Mouse (Mus musculus): ENCODE data around the gene Slc25a47. TPM values are rescaled to one million over a fixed set of nuclear protein-coding genes. Genes with fewer than 3 reads are reported as not detected.

Gene Slc25a47
- total and polyA plus RNA-seq, 3 experiments: 3.0 to 5.3 (median 3.1) TPM

DNA sequence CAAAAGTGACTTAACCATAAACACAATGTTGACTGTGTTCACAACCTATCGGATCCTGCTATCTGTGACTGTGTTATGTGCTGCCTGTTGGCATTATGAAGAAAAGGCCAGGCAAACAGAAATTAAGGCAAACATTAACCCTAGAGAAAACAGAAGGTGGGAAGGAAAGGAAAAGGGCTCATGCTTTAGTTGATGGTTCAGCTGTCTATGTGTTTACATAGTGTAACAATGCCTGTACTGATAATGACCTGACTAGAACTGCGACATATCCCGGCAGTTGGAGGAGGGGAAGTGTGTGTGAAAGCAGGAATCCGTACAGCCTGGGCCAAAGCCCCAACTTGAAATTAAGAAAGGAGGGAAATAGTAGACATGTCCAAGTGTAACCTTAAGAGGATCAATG lies 51.2 kb downstream of the Slc25a47 start:
- H3K4me2 ChIP-seq (ENCODE audit: insufficient read depth, low read depth, poor library complexity, severe bottlenecking): no peak overlapping the region
- no peak overlapping the region for H3K9ac ChIP-seq (ENCODE audit: insufficient read depth, low read depth)
- peaks cover 84 to 99% of the 10 kb centered on the region in 2 experiments for H3K36me3 ChIP-seq (replicated peaks in 1 of 2; ENCODE audit: control insufficient read depth in 1 of 2, insufficient read depth in 1 of 2, low read length in 1 of 2)
- dilution Hi-C loops (cut with MboI; ENCODE audit: extremely low pct_ligation_motif_present, extremely low pct_unique_long_range_greater_than_20kb, low sequenced_read_pairs) (no loop called here), in situ Hi-C loops (cut with MboI; ENCODE audit: low pct_ligation_motif_present, low pct_unique_long_range_greater_than_20kb, low sequenced_read_pairs) (no loop called here)
- H3K4me1 ChIP-seq (ENCODE audit: control insufficient read depth in 1 of 2, insufficient read depth in 2 of 2): peaks cover 0 to 2% of the 10 kb centered on the region in 2 experiments; a peak in 2 of 4 replicates
- TF ChIP-seq CHD2 (IDR thresholded peaks at IDR 0.05; ENCODE audit: low read length) (no peak), SMC3 (IDR thresholded peaks at IDR 0.05; ENCODE audit: low read depth, low read length) (no peak), E2F4 (IDR thresholded peaks at IDR 0.05; ENCODE audit: insufficient replicate concordance, low read depth, low read length) (no peak), RCOR1 (conservative IDR thresholded peaks at IDR 0.05; ENCODE audit: low read depth, low read length) (no peak), CHD1 (IDR thresholded peaks at IDR 0.05; ENCODE audit: low read depth, low read length) (no peak), POLR2AphosphoS2 (IDR thresholded peaks at IDR 0.05; ENCODE audit: low read depth, low read length) (no peak), JUN (IDR thresholded peaks at IDR 0.05; ENCODE audit: insufficient read depth, low read depth, low read length) (no peak)
- no peak overlapping the region for H3K27ac ChIP-seq (ENCODE audit: insufficient read depth, low read depth)
- no peaks in the 10 kb centered on the region for H3K27me3 ChIP-seq (replicated peaks)
- no peak overlapping the region for H3K4me3 ChIP-seq (replicated peaks in 1 of 3; ENCODE audit: low read depth in 2 of 3, low read length in 2 of 3, poor library complexity in 1 of 3)
- H3K79me2 ChIP-seq (replicated peaks; ENCODE audit: control insufficient read depth, extremely low read depth, insufficient read depth, poor library complexity, severe bottlenecking): peaks cover 21% of the 10 kb centered on the region
- no peaks in the 10 kb centered on the region for H3K9me3 ChIP-seq (replicated peaks; ENCODE audit: low read length)
- no peak for DNase-seq (ENCODE audit: extremely low read depth)

DNA sequence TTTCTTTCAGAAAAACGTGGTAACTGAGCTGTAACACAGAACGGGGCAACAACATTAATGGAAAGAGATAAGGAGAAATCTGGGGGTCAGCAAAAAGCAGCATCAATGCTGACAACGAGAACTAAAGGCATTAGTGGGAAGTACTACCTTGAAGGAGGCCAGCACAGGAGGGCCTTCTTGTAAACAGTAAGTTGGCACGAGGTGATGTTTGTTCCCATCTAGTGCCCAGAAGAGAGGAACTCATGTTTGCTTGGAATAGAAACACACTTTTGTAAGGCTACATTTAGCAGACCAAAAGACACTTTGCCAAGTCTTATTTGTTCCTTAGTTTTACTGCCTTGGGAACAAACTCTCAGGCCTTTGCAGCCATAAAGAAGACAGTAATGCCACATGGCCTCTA lies 52.8 kb downstream of the Slc25a47 start:
- TF ChIP-seq RCOR1 (conservative IDR thresholded peaks at IDR 0.05; ENCODE audit: low read depth, low read length) (no peak), MEF2A (IDR thresholded peaks at IDR 0.05; ENCODE audit: borderline replicate concordance, low read depth, low read length) (no peak), ZKSCAN1 (IDR thresholded peaks at IDR 0.05; ENCODE audit: borderline replicate concordance, low read depth, low read length) (no peak), TBP (conservative IDR thresholded peaks at IDR 0.05; ENCODE audit: low read depth, low read length) (no peak), KAT2A (IDR thresholded peaks at IDR 0.05; ENCODE audit: insufficient replicate concordance, low read length) (no peak), JUND (conservative IDR thresholded peaks at IDR 0.05; ENCODE audit: low read depth, low read length) (no peak), MYC (IDR thresholded peaks at IDR 0.05; ENCODE audit: low read depth, low read length) (no peak), MXI1 (IDR thresholded peaks at IDR 0.05; ENCODE audit: low read depth, low read length) (no peak), IRF4 (IDR thresholded peaks at IDR 0.05; ENCODE audit: low read depth, low read length) (no peak), ZNF384 (IDR thresholded peaks at IDR 0.05; ENCODE audit: low read depth, low read length) (no peak), ZMIZ1 (IDR thresholded peaks at IDR 0.05; ENCODE audit: low read depth, low read length) (no peak), MAFK (IDR thresholded peaks at IDR 0.05; ENCODE audit: insufficient replicate concordance, low read length) (no peak), ZC3H11A (IDR thresholded peaks at IDR 0.05; ENCODE audit: low read depth, low read length) (no peak), TCF12 (IDR thresholded peaks at IDR 0.05; ENCODE audit: low read depth, low read length) (no peak), POLR2A (IDR thresholded peaks at IDR 0.05; ENCODE audit: low read depth, low read length) (no peak), PAX5 (IDR thresholded peaks at IDR 0.05; ENCODE audit: low read length) (no peak), SIN3A (IDR thresholded peaks at IDR 0.05; ENCODE audit: low read length) (no peak)
- dilution Hi-C loops (cut with MboI; ENCODE audit: extremely low pct_ligation_motif_present, extremely low pct_unique_long_range_greater_than_20kb, low sequenced_read_pairs) (no loop called here), in situ Hi-C loops (cut with MboI; ENCODE audit: low pct_ligation_motif_present, low pct_unique_long_range_greater_than_20kb, low sequenced_read_pairs) (no loop called here)
- Histone ChIP-seq H3K27ac (ENCODE audit: insufficient read depth, low read depth) (no peak overlapping the region), H3K4me3 (replicated peaks in 1 of 3; ENCODE audit: low read depth in 2 of 3, low read length in 2 of 3, poor library complexity in 1 of 3) (no peak overlapping the region), H3K36me3 (replicated peaks in 1 of 2; ENCODE audit: control insufficient read depth in 1 of 2, insufficient read depth in 1 of 2, low read length in 1 of 2) (peaks cover 69 to 87% of the 10 kb centered on the region in 2 experiments), H3K79me2 (replicated peaks; ENCODE audit: control insufficient read depth, extremely low read depth, insufficient read depth, poor library complexity, severe bottlenecking) (peaks cover 35% of the 10 kb centered on the region), H3K9me3 (replicated peaks; ENCODE audit: low read length) (no peaks in the 10 kb centered on the region), H3K4me2 (ENCODE audit: insufficient read depth, low read depth, poor library complexity, severe bottlenecking) (no peak overlapping the region), H3K9ac (ENCODE audit: insufficient read depth, low read depth) (no peak overlapping the region), H3K4me1 (ENCODE audit: control insufficient read depth in 1 of 2, insufficient read depth in 2 of 2) (peaks cover 0 to 12% of the 10 kb centered on the region in 2 experiments; a peak in 2 of 4 replicates), H3K27me3 (replicated peaks) (no peaks in the 10 kb centered on the region)
- DNase-seq (ENCODE audit: extremely low read depth): no peak
